Mouse (Mus musculus) heart, embryonic 16.5 days (tissue): Measurements from ENCODE around the gene Ampd2. TPM values are rescaled to one million over a fixed set of nuclear protein-coding genes. Genes with fewer than 3 reads are reported as not detected.

Experiments
- ATAC-seq: fragments of 200-750 bp; cut with Nextera tagmentation; replicated peaks from 2 replicates; pipeline ENCODE4 v1.8.0; 2017; ENCODE audit warnings: moderate number of reproducible peaks; ENCODE audit not compliant: insufficient read depth, low FRiP score; ENCODE audit errors: extremely low read depth
- H3K27ac ChIP-seq: fragments of 300-500 bp; sonication (generic); 2 replicates; pipeline ENCODE4 v1.5.1; 2014; ENCODE audit warnings: mild to moderate bottlenecking, low read length, control low read depth, moderate library complexity
- H3K27me3 ChIP-seq: fragments of 300-500 bp; sonication (generic); 2 replicates; pipeline ENCODE4 v1.6.1; 2014; ENCODE audit warnings: low read length, mixed read lengths; ENCODE audit not compliant: control insufficient read depth, insufficient read depth
- H3K36me3 ChIP-seq: fragments of 300-500 bp; sonication (generic); 2 replicates; pipeline ENCODE4 v1.6.1; 2014; ENCODE audit not compliant: control insufficient read depth, insufficient read depth
- H3K4me1 ChIP-seq: fragments of 300-500 bp; sonication (generic); 2 replicates; pipeline ENCODE4 v1.6.1; 2014; ENCODE audit warnings: low read length, mixed read lengths; ENCODE audit not compliant: control insufficient read depth, insufficient read depth
- H3K4me2 ChIP-seq: fragments of 300-500 bp; sonication (generic); 2 replicates; pipeline ENCODE4 v1.6.1; 2014; ENCODE audit warnings: low read depth, mild to moderate bottlenecking, control low read depth, low read length
- H3K4me3 ChIP-seq: fragments of 300-500 bp; sonication (generic); 2 replicates; pipeline ENCODE4 v1.5.1; 2014; ENCODE audit warnings: mild to moderate bottlenecking, control low read depth, low read length
- H3K9ac ChIP-seq: fragments of 300-500 bp; sonication (generic); 2 replicates; pipeline ENCODE4 v1.6.1; 2014; ENCODE audit warnings: low read length, control low read depth
- H3K9me3 ChIP-seq: fragments of 300-500 bp; sonication (generic); replicated peaks from 2 replicates; pipeline ENCODE4 v1.6.1; 2016; ENCODE audit warnings: low read length; ENCODE audit not compliant: control insufficient read depth
- WGBS: fragments of 180-500 bp; shearing (Covaris S2); extraction: QIAGEN DNeasy Blood & Tissue Kit; methylation state at CpG from one replicate; pipeline ENCODE4 v1.1.7; 2014; 5-methylcytosine and 5-hydroxymethylcytosine counted together
- polyA plus RNA-seq: library from polyadenylated mRNA; unstranded; fragments of >200 nt; fragmentation: Nextera tagmentation; extraction: Ambion mirVana; gene quantifications from 2 replicates; pipeline ENCODE4 v1.2.1, GENCODE M21; 2015

Gene Ampd2
- polyA plus RNA-seq, 1 experiment from 2014 or later = 29.2 TPM

- no peaks in the 10 kb centered on the region for H3K27me3 ChIP-seq
- peaks cover 9% of the 10 kb centered on the region; the same call in 1 of the 2 replicates for H3K4me1 ChIP-seq
- H3K36me3 ChIP-seq = no peaks in the 10 kb centered on the region
- no peak for ATAC-seq
- no peak within 1 kb of the TSS for H3K9ac ChIP-seq
- WGBS = 71% methylated on average over 15 of the region's 15 CpGs
- H3K9me3 ChIP-seq = no peaks in the 10 kb centered on the region
- no peak within 1 kb of the TSS for H3K27ac ChIP-seq
- no peak within 1 kb of the TSS for H3K4me2 ChIP-seq
- no peak within 1 kb of the TSS for H3K4me3 ChIP-seq
Measured at GRCm38 (mm10) chr3:108092536-108093115, 6.2 kb upstream of the Ampd2 start, which contains the start of gene Gnat2. TSS of gene Gnat2 (plus strand) at chr3:108092789.

GRCm38 (mm10) chr3:108092030-108092429, 5.6 kb upstream of the Ampd2 start:
- no peaks in the 10 kb centered on the region for H3K9me3 ChIP-seq
- no peak overlapping the region for H3K9ac ChIP-seq
- peaks cover 13% of the 10 kb centered on the region for H3K4me1 ChIP-seq
- no peak overlapping the region for H3K27ac ChIP-seq
- H3K27me3 ChIP-seq = no peaks in the 10 kb centered on the region
- no peak overlapping the region for H3K4me2 ChIP-seq
- ATAC-seq = no peak
- no peak overlapping the region for H3K4me3 ChIP-seq
- no peaks in the 10 kb centered on the region for H3K36me3 ChIP-seq
- WGBS = 72% methylated on average over 6 of the region's 6 CpGs

- no peak overlapping the region for H3K9ac ChIP-seq
- no peaks in the 10 kb centered on the region for H3K27me3 ChIP-seq
- no peak overlapping the region for H3K27ac ChIP-seq
- no peak overlapping the region for H3K4me3 ChIP-seq
- H3K9me3 ChIP-seq = no peaks in the 10 kb centered on the region
- no peak overlapping the region for H3K4me2 ChIP-seq
- ATAC-seq = no peak
- 89% methylated on average over 2 of the region's 2 CpGs for WGBS
- no peaks in the 10 kb centered on the region for H3K36me3 ChIP-seq
- H3K4me1 ChIP-seq = peaks cover 21% of the 10 kb centered on the region
Measured at GRCm38 (mm10) chr3:108090561-108090960, 4.1 kb upstream of the Ampd2 start.

- H3K4me3 ChIP-seq = no peak overlapping the region
- no peak overlapping the region for H3K4me2 ChIP-seq
- no peak overlapping the region for H3K27ac ChIP-seq
- H3K9ac ChIP-seq = no peak overlapping the region
- peaks cover 22% of the 10 kb centered on the region for H3K4me1 ChIP-seq
- no peaks in the 10 kb centered on the region for H3K27me3 ChIP-seq
- ATAC-seq = no peak
- 45% methylated on average over 2 of the region's 2 CpGs for WGBS
- no peaks in the 10 kb centered on the region for H3K9me3 ChIP-seq
- no peaks in the 10 kb centered on the region for H3K36me3 ChIP-seq
Measured at GRCm38 (mm10) chr3:108089916-108090315, 3.5 kb upstream of the Ampd2 start.

- ATAC-seq = no peak
- Histone ChIP-seq H3K4me1 (peaks cover 32% of the 10 kb centered on the region), H3K36me3 (no peaks in the 10 kb centered on the region), H3K27ac (no peak overlapping the region), H3K4me3 (no peak overlapping the region), H3K4me2 (no peak overlapping the region), H3K9me3 (no peaks in the 10 kb centered on the region), H3K27me3 (no peaks in the 10 kb centered on the region), H3K9ac (no peak overlapping the region)
- 42% methylated on average over 5 of the region's 5 CpGs for WGBS
Measured at GRCm38 (mm10) chr3:108088842-108089380, 2.5 kb upstream of the Ampd2 start.

- no peak overlapping the region for H3K27ac ChIP-seq
- no peaks in the 10 kb centered on the region for H3K36me3 ChIP-seq
- H3K9me3 ChIP-seq = no peaks in the 10 kb centered on the region
- H3K4me2 ChIP-seq = no peak overlapping the region; the same call in 1 of the 2 replicates
- H3K4me3 ChIP-seq = no peak overlapping the region
- H3K9ac ChIP-seq = no peak overlapping the region
- ATAC-seq = no peak
- H3K27me3 ChIP-seq = no peaks in the 10 kb centered on the region
- peaks cover 48% of the 10 kb centered on the region for H3K4me1 ChIP-seq
- WGBS = 84% methylated on average over 3 of the region's 3 CpGs
Measured at GRCm38 (mm10) chr3:108087329-108087728, 878 bp upstream of the Ampd2 start.

- peaks cover 57% of the 10 kb centered on the region for H3K4me1 ChIP-seq
- peak overlapping the region; percentile 81 for H3K4me3 ChIP-seq
- under 1% methylated on average over 31 of the region's 31 CpGs for WGBS
- no peaks in the 10 kb centered on the region for H3K9me3 ChIP-seq
- H3K9ac ChIP-seq = peak overlapping the region; percentile 81
- H3K36me3 ChIP-seq = no peaks in the 10 kb centered on the region
- peak overlapping the region; percentile 97 for H3K4me2 ChIP-seq
- ATAC-seq = peak; percentile 81
- no peaks in the 10 kb centered on the region for H3K27me3 ChIP-seq
- peak overlapping the region; percentile 90 for H3K27ac ChIP-seq
Measured at GRCm38 (mm10) chr3:108085721-108086469, 556 bp downstream of the Ampd2 start.

GRCm38 (mm10) chr3:108085281-108085720, 1.1 kb downstream of the Ampd2 start:
- peak overlapping the region; percentile 90 for H3K27ac ChIP-seq
- no peaks in the 10 kb centered on the region for H3K9me3 ChIP-seq
- peak overlapping the region; percentile 97 for H3K4me2 ChIP-seq
- peaks cover 2% of the 10 kb centered on the region; the same call in 1 of the 2 replicates for H3K36me3 ChIP-seq
- peaks cover 56% of the 10 kb centered on the region for H3K4me1 ChIP-seq
- no peaks in the 10 kb centered on the region for H3K27me3 ChIP-seq
- peak; percentile 86 for ATAC-seq
- peak overlapping the region; percentile 81 for H3K4me3 ChIP-seq
- H3K9ac ChIP-seq = peak overlapping the region; percentile 81
- WGBS = 0% methylated on average over 14 of the region's 14 CpGs

- Histone ChIP-seq H3K4me1 (peaks cover 54% of the 10 kb centered on the region), H3K4me2 (peak overlapping the region; percentile 97)
- 11% methylated on average over 13 of the region's 13 CpGs for WGBS
Measured at GRCm38 (mm10) chr3:108084767-108085270, 1.6 kb downstream of the Ampd2 start.

More at GRCm38 (mm10) chr3:108084767-108085270, 1.6 kb downstream of the Ampd2 start:
- peak overlapping the region; percentile 81 for H3K9ac ChIP-seq
- H3K27me3 ChIP-seq = no peaks in the 10 kb centered on the region
- H3K9me3 ChIP-seq = no peaks in the 10 kb centered on the region
- peak overlapping the region; percentile 81 for H3K4me3 ChIP-seq
- peak overlapping the region; percentile 90 for H3K27ac ChIP-seq
- ATAC-seq = no peak
- peaks cover 2% of the 10 kb centered on the region; the same call in 1 of the 2 replicates for H3K36me3 ChIP-seq
